ENCODE assay signal across 8 mouse cellular contexts in the genomic region with DNA sequence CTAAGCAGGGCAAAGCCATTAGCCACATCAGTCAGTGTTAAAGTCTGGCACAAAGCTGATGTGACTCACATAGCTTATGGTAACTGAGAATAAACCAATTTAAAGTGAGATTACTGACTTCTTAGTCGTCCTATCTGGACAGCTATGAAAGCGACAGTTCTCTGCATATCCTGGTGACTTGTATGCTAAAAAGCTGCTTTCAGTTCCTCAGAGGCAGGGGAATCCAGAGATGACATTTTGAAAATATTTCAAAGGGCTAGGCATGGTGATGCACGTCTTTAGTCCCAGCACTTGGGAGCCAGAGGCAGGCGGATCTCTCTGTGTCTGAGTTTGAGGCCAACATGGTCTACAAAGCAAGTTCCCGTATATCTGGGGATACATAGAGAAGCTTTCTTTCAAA.
"Had no signal": no experiment of that assay in that cellular context is flagged by ENCODE, and none has a peak within 500 bp of the region (broad histone marks: within the 10 kb centered on the region; RNA-seq: fewer than 3 reads in every experiment).

No protein-coding gene starts in this region.

- DNase-seq: lung, adult 18-20 months; lung, embryonic 14.5 days; lung, postnatal 10 days; lung, postnatal 4 days; right cerebral cortex, postnatal 14 days; thymus, adult 2 months; thymus, postnatal 36 days had no signal

- ATAC-seq: midbrain, embryonic 16.5 days had no signal
